Mouse (Mus musculus) megakaryocyte-erythroid progenitor cell, adult 5-6 weeks (primary cell): Measurements from ENCODE around the gene Arnt. TPM values are rescaled to one million over a fixed set of nuclear protein-coding genes. Genes with fewer than 3 reads are reported as not detected.
"Not testable (repeated sequence)": the region's sequence is repeated elsewhere in the genome, so short reads cannot be mapped to it uniquely, and the experiment has no call there.

Experiments used
- ATAC-seq: replicated peaks from 2 replicates; pipeline ENCODE4 v1.8.0; 2016; ENCODE audit warnings: mild to moderate bottlenecking, inconsistent platforms; ENCODE audit not compliant: severe bottlenecking, poor library complexity, low FRiP score, low TSS enrichment
- total RNA-seq, 2 experiments: library from RNA; stranded (forward) in 1 of 2; stranded (reverse) in 1 of 2; fragments of 200-1000, 215-1000 nt in 1 of 2; fragments of >200 nt in 1 of 2; fragmentation: Nextera tagmentation in 1 of 2; gene quantifications; 2 replicates each; pipeline ENCODE4 v1.2.3; 2014 to 2017

The Arnt gene
- total RNA-seq, 2 experiments from 2014 or later = 30.4 to 44.7 TPM

DNA sequence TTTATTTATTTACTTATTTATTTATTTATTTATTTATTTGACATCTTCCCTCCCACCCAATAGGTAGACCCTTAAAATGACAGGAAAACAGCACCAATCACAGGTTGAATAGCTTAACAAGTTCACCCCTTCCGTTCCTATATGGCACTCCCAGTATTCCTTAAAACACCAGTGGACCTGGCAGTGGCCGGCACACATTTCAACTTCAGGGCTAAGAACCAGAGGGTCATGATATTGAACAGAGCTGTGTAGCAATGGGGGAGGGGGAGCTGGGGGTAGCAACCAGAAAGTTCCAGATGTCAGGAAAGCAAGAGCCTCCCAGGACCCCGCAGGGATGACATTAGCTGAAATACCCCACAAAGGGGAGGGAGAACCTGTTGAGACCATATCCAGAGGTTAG, 85.9 kb downstream of the Arnt start:
- no peak for ATAC-seq

DNA sequence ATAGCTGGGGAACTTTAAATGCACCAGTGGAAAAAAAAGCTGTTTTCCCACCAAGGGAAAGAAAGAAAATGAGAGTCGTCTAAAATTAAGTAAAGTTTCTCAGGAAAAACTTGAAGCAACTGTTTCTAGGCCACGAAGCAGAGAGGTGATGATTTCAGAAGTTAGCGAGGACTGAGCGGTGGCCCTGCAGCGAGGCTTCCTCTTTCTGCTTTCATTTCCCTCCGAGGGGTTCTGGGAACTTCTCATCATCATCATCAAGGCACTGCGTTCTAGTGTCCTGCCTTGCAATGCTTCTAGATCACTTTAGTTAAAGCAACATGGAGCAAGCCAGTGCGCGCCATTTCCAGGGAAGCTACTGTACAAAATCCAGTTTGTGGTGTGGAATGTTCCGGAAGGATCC, 87.0 kb downstream of the Arnt start:
- no peak for ATAC-seq

DNA sequence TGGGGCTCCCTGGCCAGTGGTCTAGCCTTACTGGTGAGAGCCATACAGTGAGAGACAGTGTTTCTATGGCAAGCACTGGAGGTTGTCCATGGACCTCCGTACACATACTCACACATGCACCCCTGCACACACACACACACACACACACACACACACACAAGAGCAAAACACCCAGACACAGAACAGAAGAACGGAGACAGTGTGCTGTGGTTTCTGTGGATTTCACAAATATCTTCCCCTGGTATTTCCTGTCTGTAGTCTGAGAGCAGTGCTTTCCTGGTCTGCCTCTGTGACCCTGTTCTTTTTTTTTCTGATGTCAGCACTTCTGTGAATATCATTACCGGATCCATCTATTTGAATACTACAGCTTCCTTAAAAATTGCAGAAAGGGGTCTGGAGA, 89.5 kb downstream of the Arnt start:
- no peak for ATAC-seq

DNA sequence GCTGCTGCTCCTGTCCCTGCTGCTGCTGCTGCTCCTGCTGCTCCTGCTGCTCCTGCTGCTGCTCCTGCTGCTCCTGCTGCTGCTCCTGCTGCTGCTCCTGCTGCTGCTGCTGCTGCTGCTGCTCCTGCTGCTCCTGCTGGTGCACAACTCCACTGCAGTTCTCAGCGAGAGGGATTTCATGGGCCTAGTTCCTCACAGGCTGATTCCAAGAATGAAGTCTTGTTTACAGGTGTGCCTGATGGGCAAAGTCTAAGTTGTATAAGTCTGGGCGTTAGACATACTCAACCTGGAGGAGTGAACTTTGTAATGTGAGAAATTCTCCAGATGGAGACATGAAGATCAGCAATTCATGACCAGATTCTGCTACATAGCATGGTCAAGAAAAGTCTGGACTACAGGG, 90.5 kb downstream of the Arnt start:
- ATAC-seq = no peak

DNA sequence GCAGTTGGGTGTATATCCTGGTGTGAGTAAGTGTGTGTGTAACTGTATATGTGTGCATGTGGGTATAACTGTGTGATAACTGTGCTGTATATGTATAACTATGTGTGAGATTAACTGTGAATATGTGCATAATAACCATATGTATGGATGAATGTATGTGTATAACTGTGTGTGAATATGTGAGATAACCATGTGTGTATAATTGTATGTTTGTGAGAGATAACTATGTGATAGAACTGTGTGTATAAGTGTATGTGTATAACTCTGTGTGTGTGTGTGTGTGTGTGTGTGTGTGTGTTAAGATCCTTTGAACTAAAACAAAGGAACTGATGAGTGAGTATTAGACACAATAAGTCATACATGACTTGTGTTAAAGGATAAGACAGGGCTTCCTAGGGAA, 91.9 kb downstream of the Arnt start:
- no peak for ATAC-seq

DNA sequence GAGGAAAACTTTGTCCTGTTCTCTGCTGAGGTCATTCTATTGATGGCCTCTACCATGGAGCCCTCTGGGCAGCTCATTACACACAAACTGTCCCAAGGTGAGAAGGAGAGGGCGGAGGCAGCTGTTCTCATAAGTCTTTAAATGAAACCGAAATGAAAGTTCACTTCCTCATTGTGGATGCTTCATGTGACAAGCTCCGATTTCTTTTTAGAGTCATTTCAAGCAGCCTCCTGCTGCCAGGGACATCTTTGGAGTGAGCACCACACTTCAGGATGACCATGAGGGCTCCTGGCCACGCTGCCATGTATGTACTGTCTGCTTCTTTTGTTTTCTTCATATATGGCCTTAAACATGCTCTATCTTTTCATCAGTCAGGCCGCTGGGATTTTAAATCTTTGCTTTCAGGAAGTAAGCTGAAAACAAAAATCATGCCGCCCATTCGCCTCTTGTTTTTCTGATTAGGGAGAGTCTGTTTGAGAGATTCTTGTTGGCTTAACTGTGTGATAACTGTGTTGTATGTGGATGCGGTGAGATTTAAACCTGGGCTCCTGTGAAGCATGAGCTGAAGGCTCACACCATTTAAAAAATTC, 92.5 kb downstream of the Arnt start, which contains the start of gene Ctss:
Gene Ctss (plus strand): TSS at position 165 of the 590 bp plus-strand sequence.
- ATAC-seq = no peak

DNA sequence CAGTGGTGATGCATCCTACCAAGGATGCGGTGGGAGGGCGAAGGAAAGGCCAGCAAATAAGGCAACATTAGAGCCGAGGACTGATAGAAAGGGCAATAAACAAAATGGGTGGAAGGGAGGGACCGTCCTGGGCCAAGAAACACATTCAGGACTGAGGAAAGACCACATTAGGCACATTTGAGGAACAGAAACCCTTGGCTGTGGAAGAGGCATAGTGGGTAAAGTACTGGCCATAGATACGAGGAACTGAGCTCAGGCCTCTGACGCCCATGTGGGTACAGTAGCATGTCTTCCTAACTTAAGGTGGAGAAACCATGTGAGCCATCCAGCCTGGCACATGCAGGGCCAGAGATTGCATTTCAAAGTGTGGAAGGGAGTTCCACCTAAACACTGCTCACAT, 95.6 kb downstream of the Arnt start:
- no peak for ATAC-seq

DNA sequence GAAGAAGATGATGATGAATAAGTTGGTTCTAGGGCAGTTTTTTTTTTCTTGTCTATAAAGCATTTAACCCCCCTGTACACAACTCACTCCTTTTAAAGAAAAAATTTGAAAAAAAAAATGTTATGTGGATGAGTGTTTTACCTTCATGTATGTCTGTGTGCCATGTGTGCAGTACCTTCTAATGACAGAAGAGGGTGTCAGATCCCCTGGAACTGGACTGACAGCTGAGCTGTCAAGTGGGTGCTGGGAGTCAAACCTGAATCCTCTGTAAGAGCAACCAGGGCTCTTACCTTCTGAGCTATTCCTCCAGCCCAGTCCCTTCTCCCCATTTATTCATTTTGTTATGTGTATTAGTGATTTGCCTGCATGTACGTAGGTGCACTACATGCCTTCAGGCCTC, 96.8 kb downstream of the Arnt start:
- 0 out of 2 replicates have a peak, but pooled peaks have one; percentile 47 for ATAC-seq

DNA sequence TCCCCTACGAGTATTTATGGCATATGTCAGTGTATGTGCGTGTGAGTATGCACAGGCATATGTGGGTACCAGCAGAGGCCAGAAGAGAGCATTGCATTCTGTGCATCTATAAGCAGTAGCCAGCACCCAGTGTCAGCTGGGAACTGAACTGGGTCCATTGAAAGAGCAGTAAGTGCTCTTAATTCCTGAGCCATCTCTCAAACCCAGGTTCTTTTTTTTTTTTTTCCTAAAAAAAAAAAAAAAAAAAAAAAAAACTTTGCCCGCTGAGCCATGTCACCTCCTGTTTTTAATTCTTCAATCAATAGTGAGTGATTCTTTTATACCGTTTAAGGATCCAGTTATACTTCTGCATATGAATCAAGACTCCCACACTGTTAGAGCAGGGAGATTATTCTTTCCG, 99.2 kb downstream of the Arnt start:
- ATAC-seq = no peak

DNA sequence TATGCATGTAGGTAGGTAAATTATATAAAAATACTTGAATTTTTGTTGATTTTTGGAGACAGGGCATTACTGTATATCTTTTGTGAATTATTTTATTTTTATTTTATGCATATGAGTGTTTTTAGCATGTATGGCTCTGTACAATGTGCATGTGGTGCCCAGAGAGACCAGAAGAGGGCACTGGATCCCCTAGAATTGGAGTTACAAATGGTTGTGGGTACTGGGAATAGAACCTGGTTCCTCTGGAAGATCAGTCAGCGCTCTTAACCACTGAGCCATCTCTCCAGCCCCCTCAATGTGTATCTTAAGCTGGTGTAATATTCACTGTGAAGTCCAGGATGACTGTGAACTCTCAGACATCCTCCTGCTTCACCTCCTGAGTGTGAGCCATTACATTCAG, 100.7 kb downstream of the Arnt start:
- no peak for ATAC-seq

DNA sequence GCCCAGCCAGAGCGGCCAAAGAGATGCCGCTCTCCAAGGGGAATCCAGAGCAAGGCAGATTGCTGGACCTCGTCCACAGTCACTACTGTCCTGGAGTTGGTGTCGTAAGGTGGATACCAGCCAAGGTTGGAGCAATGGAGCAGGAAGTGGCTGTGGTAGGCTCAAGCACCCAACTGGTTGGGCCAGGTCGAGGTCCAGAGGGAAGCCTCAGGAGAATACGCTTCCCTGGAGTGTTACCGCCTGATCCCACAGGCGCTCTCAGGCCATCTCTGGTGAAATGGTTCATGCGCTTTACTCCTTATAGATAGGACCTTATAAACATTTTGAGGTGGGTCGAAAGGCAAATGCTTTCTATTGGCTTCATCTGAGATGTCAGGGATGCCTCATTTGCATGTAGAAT, 104.7 kb downstream of the Arnt start:
- ATAC-seq = no peak

DNA sequence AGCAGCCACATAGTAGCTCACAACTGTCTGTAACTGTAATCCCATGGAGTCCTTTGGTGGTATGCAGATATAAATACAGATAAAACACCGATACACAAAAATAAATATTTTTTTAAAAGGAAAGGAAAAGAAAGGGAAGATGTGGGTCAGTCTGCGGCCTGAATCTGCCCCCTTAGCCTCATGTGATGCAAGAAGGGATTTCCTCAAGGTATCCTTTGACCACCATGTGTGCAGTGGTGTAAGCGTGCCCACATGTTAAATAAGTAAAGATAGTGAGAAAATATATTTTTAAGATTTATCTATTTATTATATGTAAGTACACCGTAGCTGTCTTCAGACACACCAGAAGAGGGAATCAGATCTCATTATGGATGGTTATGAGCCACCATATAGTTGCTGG, 105.6 kb downstream of the Arnt start:
- ATAC-seq = no peak

DNA sequence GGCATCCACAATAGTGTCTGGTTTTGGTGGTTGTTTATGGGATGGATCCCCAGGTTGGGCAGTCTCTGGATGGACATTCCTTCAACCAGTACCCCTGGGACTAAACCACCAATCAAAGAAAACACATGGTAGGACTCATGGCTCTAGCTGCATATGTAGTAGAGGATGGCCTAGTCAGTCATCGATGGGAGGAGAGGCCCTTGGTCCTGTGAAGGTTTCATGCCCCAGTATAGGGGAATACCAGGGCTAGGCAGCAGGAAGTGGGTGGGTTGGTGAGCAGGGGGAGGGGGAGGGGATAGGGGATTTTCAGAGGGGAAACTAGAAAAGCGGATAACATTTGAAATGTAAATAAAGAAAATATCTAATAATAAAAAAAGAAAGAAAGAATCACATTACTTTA, 107.0 kb downstream of the Arnt start:
- not testable (repeated sequence) for ATAC-seq

DNA sequence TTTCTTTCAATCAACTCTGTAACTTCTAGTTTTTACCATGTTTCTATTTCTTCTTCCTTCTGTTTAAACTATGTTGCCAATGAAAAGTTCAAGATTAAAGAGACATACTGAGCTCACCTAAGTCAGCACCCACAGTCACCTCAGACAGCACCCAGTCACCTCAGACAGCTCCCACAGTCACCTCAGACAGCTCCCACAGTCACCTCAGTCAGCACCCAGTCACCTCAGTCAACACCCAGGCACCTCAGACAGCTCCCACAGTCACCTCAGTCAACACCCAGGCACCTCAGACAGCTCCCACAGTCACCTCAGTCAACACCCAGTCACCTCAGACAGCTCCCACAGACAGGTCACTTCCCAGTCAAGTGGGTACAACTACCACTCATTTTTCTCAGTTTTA, 108.0 kb downstream of the Arnt start:
- ATAC-seq = no peak

DNA sequence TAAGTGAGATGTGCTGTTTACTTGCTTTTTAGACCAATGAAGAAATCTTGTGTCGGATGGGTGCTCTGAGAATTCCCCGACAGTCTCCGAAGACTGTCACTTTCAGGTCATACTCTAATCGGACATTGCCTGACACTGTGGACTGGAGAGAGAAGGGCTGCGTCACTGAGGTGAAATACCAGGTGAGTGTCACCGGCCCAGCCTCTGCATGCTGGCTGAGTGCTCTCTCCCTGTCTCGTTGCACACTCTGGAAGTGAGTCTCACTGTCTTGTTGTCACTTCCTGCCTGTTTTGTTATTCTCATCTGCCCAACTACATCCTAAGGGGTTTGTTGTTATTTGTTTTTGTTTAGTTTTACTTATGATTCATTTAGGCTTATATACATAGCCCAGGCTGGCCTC, 108.8 kb downstream of the Arnt start:
- no peak for ATAC-seq

Other genes starting within 250 kb of the Arnt start
- 59.0 and 63.9 TPM in 2 replicates for gene Gabpb2, start 216.5 kb upstream of the Arnt start, total RNA-seq (2014; fragmentation: Nextera tagmentation)
- 59.2 and 64.2 TPM in 2 replicates for gene Gabpb2, start 216.5 kb upstream of the Arnt start, total RNA-seq (2017)
- 69.0 and 127 TPM in 2 replicates for gene Cdc42se1, start 205.7 kb upstream of the Arnt start, total RNA-seq (2014; fragmentation: Nextera tagmentation)
- gene Cdc42se1, start 205.7 kb upstream of the Arnt start, total RNA-seq (2017) = 49.5 and 59.1 TPM in 2 replicates
- 6.0 and 6.9 TPM in 2 replicates for gene Mllt11, start 202.2 kb upstream of the Arnt start, total RNA-seq (2014; fragmentation: Nextera tagmentation)
- 1.9 and 3.6 TPM in 2 replicates for gene Mllt11, start 202.2 kb upstream of the Arnt start, total RNA-seq (2017)
- 0.92 and 2.5 TPM in 2 replicates for gene Gm128, start 192.8 kb upstream of the Arnt start, total RNA-seq (2014; fragmentation: Nextera tagmentation)
- 0.27 TPM in 1 of 2 replicates, not detected in the other for gene Gm128, start 192.8 kb upstream of the Arnt start, total RNA-seq (2017)
- not detected in 2 replicates for gene Bnipl, start 183.2 kb upstream of the Arnt start, total RNA-seq (2014; fragmentation: Nextera tagmentation)
- not detected in 2 replicates for gene Bnipl, start 183.2 kb upstream of the Arnt start, total RNA-seq (2017)
- gene Mindy1, start 153.0 kb upstream of the Arnt start, total RNA-seq (2014; fragmentation: Nextera tagmentation) = 36.8 and 46.9 TPM in 2 replicates
- 37.5 and 45.3 TPM in 2 replicates for gene Mindy1, start 153.0 kb upstream of the Arnt start, total RNA-seq (2017)
- gene Prune1, start 152.3 kb upstream of the Arnt start, total RNA-seq (2014; fragmentation: Nextera tagmentation) = 20.2 and 24.8 TPM in 2 replicates
- gene Prune1, start 152.3 kb upstream of the Arnt start, total RNA-seq (2017) = 10.1 and 14.6 TPM in 2 replicates
- 25.5 and 35.5 TPM in 2 replicates for gene Anxa9, start 127.2 kb upstream of the Arnt start, total RNA-seq (2014; fragmentation: Nextera tagmentation)
- gene Anxa9, start 127.2 kb upstream of the Arnt start, total RNA-seq (2017) = 15.6 and 16.7 TPM in 2 replicates
- gene Cers2, start 119.6 kb upstream of the Arnt start, total RNA-seq (2014; fragmentation: Nextera tagmentation) = 199 and 268 TPM in 2 replicates
- gene Cers2, start 119.6 kb upstream of the Arnt start, total RNA-seq (2017) = 118 and 125 TPM in 2 replicates
- gene Setdb1, start 77.2 kb upstream of the Arnt start, total RNA-seq (2014; fragmentation: Nextera tagmentation) = 58.7 and 67.9 TPM in 2 replicates
- 44.1 and 46.5 TPM in 2 replicates for gene Setdb1, start 77.2 kb upstream of the Arnt start, total RNA-seq (2017)
- not detected in 2 replicates for gene 4930558C23Rik, start 31.5 kb upstream of the Arnt start, total RNA-seq (2014; fragmentation: Nextera tagmentation)
- not detected in 2 replicates for gene 4930558C23Rik, start 31.5 kb upstream of the Arnt start, total RNA-seq (2017)
- not detected in 2 replicates for gene Ctsk, start 64.9 kb downstream of the Arnt start, total RNA-seq (2014; fragmentation: Nextera tagmentation)
- gene Ctsk, start 64.9 kb downstream of the Arnt start, total RNA-seq (2017) = not detected in 2 replicates
- 0.28 TPM in 1 of 2 replicates, not detected in the other for gene Ctss, start 92.4 kb downstream of the Arnt start, total RNA-seq (2014; fragmentation: Nextera tagmentation)
- 3.4 and 11.4 TPM in 2 replicates for gene Ctss, start 92.4 kb downstream of the Arnt start, total RNA-seq (2017)
- gene Hormad1, start 125.3 kb downstream of the Arnt start, total RNA-seq (2014; fragmentation: Nextera tagmentation) = not detected in 2 replicates
- gene Hormad1, start 125.3 kb downstream of the Arnt start, total RNA-seq (2017) = not detected in 2 replicates
- 31.3 and 39.8 TPM in 2 replicates for gene Golph3l, start 154.5 kb downstream of the Arnt start, total RNA-seq (2014; fragmentation: Nextera tagmentation)
- gene Golph3l, start 154.5 kb downstream of the Arnt start, total RNA-seq (2017) = 29.2 and 48.4 TPM in 2 replicates
- gene Ensa, start 190.6 kb downstream of the Arnt start, total RNA-seq (2014; fragmentation: Nextera tagmentation) = 38.7 and 39.4 TPM in 2 replicates
- gene Ensa, start 190.6 kb downstream of the Arnt start, total RNA-seq (2017) = 64.8 and 65.4 TPM in 2 replicates
- gene Mcl1, start 224.4 kb downstream of the Arnt start, total RNA-seq (2014; fragmentation: Nextera tagmentation) = 76.0 and 78.6 TPM in 2 replicates
- gene Mcl1, start 224.4 kb downstream of the Arnt start, total RNA-seq (2017) = 107 and 132 TPM in 2 replicates